Mouse (Mus musculus) heart, adult 2 months (tissue): ENCODE measurements at regions not wholly inside any gene's neighbourhood (a gene's known extent, or its start where the extent isn't known, plus 50 kb on each side); places are given as distances from the start of the nearest gene placed in this dataset.
A peak's percentile ranks its signal among the peaks of the same experiment; 100 is the strongest.

ENCODE experiments used
- DNase-seq, 2 experiments: peaks; one replicate each; pipeline ENCODE4 v3.0.0; 2021
- H3K27ac ChIP-seq: fragments of 200-600 bp; 2 replicates; pipeline ENCODE4 v1.8.1; 2022
- H3K27me3 ChIP-seq: fragments of 200-500 bp; 2 replicates; pipeline ENCODE4 v1.6.1; 2012; ENCODE audit warnings: mild to moderate bottlenecking, low read length, inconsistent platforms, mixed read lengths; ENCODE audit not compliant: control insufficient read depth, insufficient read depth
- H3K36me3 ChIP-seq: fragments of 200-500 bp; 2 replicates; pipeline ENCODE4 v1.6.1; 2012; ENCODE audit warnings: low read length, inconsistent platforms; ENCODE audit not compliant: control insufficient read depth, insufficient read depth
- H3K4me1 ChIP-seq: fragments of 200-500 bp; 2 replicates; pipeline ENCODE4 v1.6.1; 2011; ENCODE audit warnings: low read length; ENCODE audit not compliant: control insufficient read depth, insufficient read depth
- H3K4me3 ChIP-seq: fragments of 200-600 bp; 2 replicates; pipeline ENCODE4 v1.8.1; 2022
- H3K79me2 ChIP-seq: fragments of 200-500 bp; replicated peaks from 2 replicates; pipeline ENCODE4 v1.6.1; 2012; ENCODE audit warnings: mild to moderate bottlenecking, inconsistent platforms, low read length, moderate library complexity, mixed read lengths; ENCODE audit not compliant: control insufficient read depth, insufficient read depth
- H3K9ac ChIP-seq: fragments of 200-500 bp; 2 replicates; pipeline ENCODE4 v1.6.1; 2012; ENCODE audit warnings: low read depth, mild to moderate bottlenecking, control low read depth, inconsistent platforms, low read length, mixed read lengths
- CTCF ChIP-seq: fragments of 200-600 bp; IDR thresholded peaks from 2 replicates; pipeline ENCODE4 v1.8.1; 2022; ENCODE audit warnings: antibody characterized with exemption, mild to moderate bottlenecking, moderate library complexity
- EP300 ChIP-seq: fragments of 200-500 bp; IDR thresholded peaks from 2 replicates; pipeline ENCODE4 v1.6.1; 2011; ENCODE audit warnings: low read depth, low read length, control low read depth; ENCODE audit not compliant: insufficient read depth
- POLR2A ChIP-seq: fragments of 200-500 bp; IDR thresholded peaks from 2 replicates; pipeline ENCODE4 v1.6.1; 2011; ENCODE audit warnings: mild to moderate bottlenecking, low read depth, low read length, control low read depth; ENCODE audit not compliant: insufficient read depth
- WGBS: fragments of 180-500 bp; shearing (Covaris S2); methylation state at CpG from one replicate; pipeline ENCODE4 v1.1.7; 2018; 5-methylcytosine and 5-hydroxymethylcytosine counted together
- intact Hi-C: fragments of 180-260 bp; cut with DNase I; formaldehyde crosslinking; loops from one replicate; pipeline ENCODE4 v1.15.1; 2025

DNA sequence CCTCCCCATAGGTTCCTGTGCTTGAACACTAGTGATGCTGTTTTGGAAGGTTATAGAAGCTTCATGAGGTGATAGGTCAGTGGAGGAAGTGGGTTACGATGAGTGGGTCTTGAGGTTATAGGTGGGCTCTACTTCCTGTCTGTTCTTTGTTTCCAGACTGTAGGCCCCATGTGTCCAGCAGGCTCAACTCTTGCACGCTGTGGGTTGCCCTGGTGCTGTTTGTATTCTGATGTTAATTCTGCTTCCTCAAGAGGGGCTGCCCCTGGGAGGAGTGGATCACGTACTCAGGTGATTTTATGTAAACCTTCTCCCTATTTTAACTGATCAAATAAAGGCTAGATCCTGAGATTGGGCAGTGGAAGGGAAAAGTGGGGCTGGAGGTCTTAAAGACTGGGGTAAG, 60.4 kb upstream of the Rap1gds1 start:
- DNase-seq, result no peak
- Histone ChIP-seq H3K27ac (no peak overlapping the region), H3K79me2 (no peaks in the 10 kb centered on the region), H3K27me3 (no peaks in the 10 kb centered on the region), H3K36me3 (no peaks in the 10 kb centered on the region), H3K4me3 (no peak overlapping the region), H3K9ac (no peak overlapping the region), H3K4me1 (no peaks in the 10 kb centered on the region)
- 72% methylated on average over 3 of the region's 3 CpGs for WGBS
- no peak for TF ChIP-seq POLR2A
- no peak for TF ChIP-seq EP300
- TF ChIP-seq CTCF, result no peak
- intact Hi-C loops, result no loop called here

DNA sequence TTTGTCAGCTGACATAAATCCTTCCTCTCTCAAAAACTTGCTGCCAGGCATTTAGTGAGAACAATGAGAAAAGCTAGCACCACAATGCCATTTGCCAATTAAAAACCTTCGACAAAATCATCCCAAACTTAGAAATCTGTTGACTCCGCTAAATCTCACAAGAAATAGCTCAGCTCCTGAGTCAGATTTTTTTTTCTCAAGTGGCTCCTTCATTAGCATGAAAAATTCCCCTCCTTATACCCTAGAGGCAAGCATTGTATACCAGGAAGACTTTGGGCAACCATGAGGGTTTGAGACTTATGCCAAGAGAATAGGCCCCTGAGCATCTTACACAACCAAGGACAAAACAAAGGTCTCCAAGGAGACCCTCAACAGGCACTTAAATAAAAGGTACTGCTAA, 61.0 kb upstream of the Rap1gds1 start:
- H3K9ac ChIP-seq, result no peak overlapping the region
- no peak overlapping the region for H3K27ac ChIP-seq
- no peaks in the 10 kb centered on the region for H3K4me1 ChIP-seq
- no peaks in the 10 kb centered on the region for H3K79me2 ChIP-seq
- no peak for DNase-seq
- TF ChIP-seq CTCF (no peak), POLR2A (no peak), EP300 (no peak)
- 93% methylated on average over 2 of the region's 2 CpGs for WGBS
- H3K36me3 ChIP-seq, result no peaks in the 10 kb centered on the region
- no peaks in the 10 kb centered on the region for H3K27me3 ChIP-seq
- intact Hi-C loops, result no loop called here
- H3K4me3 ChIP-seq, result no peak overlapping the region

DNA sequence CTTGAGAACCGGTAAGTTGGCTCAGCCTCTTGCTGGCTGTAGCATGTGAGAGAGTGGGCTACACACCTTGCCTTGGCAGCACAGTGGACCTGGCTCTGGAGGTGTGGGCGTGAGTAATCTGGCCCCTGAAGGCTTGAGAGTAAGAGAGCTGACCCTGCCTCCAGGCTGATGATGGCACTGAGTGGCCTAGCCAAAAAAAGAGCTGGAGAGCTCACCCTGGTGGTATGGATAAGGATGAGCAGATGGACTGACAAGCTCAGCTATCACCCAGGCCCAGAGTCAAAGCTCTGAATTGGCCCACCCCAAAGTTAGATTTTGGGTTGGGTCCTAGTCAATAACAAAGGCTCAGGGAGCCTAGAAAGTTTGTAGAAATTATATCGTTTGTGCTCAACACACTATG, 52.8 kb upstream of the Stpg2 start:
- no peaks in the 10 kb centered on the region for H3K4me1 ChIP-seq
- WGBS, result 65% methylated on average over 3 of the region's 3 CpGs
- intact Hi-C loops, result no loop called here
- H3K27ac ChIP-seq, result no peak overlapping the region
- DNase-seq, result no peak
- no peaks in the 10 kb centered on the region for H3K36me3 ChIP-seq
- H3K27me3 ChIP-seq, result no peaks in the 10 kb centered on the region
- H3K79me2 ChIP-seq, result no peaks in the 10 kb centered on the region
- no peak overlapping the region for H3K9ac ChIP-seq
- H3K4me3 ChIP-seq, result no peak overlapping the region
- TF ChIP-seq EP300 (no peak), CTCF (0 out of 2 replicates have a peak, but pooled peaks have one; percentile 13), POLR2A (no peak)

DNA sequence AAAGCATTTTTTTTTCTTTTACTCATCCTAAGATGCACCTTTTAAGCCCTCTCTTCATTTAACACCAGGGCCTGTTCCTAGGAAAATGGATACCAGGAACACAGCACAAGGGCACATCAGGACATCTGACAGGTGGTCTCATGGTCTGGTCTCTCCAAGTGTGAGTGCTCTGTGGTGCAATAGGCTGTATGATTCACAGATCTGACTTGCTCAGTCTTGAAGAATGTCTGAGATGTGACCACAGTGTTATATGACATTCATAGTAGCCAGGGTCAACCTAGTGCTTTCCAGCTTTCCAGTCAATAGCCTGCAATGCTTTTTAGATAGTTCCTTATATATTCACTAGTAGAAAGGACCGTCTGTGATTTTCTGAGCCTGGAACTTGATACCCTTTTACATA, 51.2 kb upstream of the Stpg2 start:
- 60% methylated on average over 1 of the region's 1 CpGs for WGBS
- intact Hi-C loops, result no loop called here
- no peak for TF ChIP-seq EP300
- no peak for TF ChIP-seq CTCF
- no peak for TF ChIP-seq POLR2A
- Histone ChIP-seq H3K79me2 (no peaks in the 10 kb centered on the region), H3K9ac (no peak overlapping the region), H3K27me3 (no peaks in the 10 kb centered on the region), H3K4me3 (no peak overlapping the region), H3K4me1 (no peaks in the 10 kb centered on the region), H3K36me3 (no peaks in the 10 kb centered on the region), H3K27ac (no peak overlapping the region)
- no peak for DNase-seq
